Mouse (Mus musculus): ENCODE data around the gene Tmem30c.

DNA sequence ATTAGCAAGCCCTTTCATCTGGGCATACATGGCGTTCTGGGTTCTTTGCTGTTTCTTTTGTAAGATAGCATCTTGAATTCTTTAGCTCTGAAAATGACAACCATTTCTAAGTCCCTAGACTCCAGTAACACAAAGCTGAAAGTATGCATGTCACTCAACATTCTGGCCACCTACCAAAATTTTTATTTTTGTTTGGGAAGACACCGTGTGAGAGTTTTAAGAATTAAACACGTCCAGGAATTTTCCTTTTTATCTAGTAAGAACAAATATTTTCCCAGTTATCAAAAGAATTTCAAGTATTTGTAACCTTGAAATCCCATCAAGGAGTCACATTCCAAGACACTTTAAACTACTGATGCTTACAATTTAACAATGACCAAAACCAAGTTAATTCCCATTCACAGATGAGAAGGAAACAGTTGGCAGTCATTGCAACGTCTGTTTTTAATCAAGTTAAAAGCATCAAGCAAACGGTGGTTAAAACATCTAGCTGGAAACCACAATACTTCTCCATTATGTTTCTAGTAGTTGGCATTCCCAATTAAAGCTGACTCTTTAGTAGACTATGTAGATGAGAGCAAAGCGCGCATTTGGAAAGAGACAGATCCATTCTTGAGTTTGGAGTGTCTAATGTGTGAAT, 56.7 kb downstream of the Tmem30c start:
- TF ChIP-seq CTCF (IDR thresholded peaks at IDR 0.05; ENCODE audit: low read depth) (no peak), EP300 (IDR thresholded peaks at IDR 0.05; ENCODE audit: low read depth) (no peak)
